Mouse (Mus musculus) hindbrain, embryonic 14.5 days (tissue): ENCODE measurements at regions not wholly inside any gene's neighbourhood (a gene's known extent, or its start where the extent isn't known, plus 50 kb on each side); places are given as distances from the start of the nearest gene placed in this dataset.

ENCODE experiments used
- ATAC-seq: fragments of 200-750 bp; cut with Nextera tagmentation; 2 replicates; pipeline ENCODE4 v1.8.0; 2017; ENCODE audit warnings: moderate number of reproducible peaks, mild to moderate bottlenecking, moderate TSS enrichment, moderate library complexity; ENCODE audit not compliant: low FRiP score
- DNase-seq: peaks from one replicate; pipeline ENCODE4 v3.0.0-alpha.2; 2015; ENCODE audit warnings: low spot score
- H3K27ac ChIP-seq: fragments of 300-500 bp; sonication (generic); 2 replicates; pipeline ENCODE4 v1.5.1; 2014; ENCODE audit warnings: mild to moderate bottlenecking, moderate library complexity
- H3K27me3 ChIP-seq: fragments of 300-500 bp; sonication (generic); 2 replicates; pipeline ENCODE4 v1.6.1; 2014; ENCODE audit warnings: mild to moderate bottlenecking, low read length, mixed read lengths; ENCODE audit not compliant: control insufficient read depth, insufficient read depth
- H3K36me3 ChIP-seq: fragments of 300-500 bp; sonication (generic); replicated peaks from 2 replicates; pipeline ENCODE4 v1.6.1; 2014; ENCODE audit not compliant: control insufficient read depth, insufficient read depth
- H3K4me1 ChIP-seq: fragments of 300-500 bp; sonication (generic); replicated peaks from 2 replicates; pipeline ENCODE4 v1.6.1; 2014; ENCODE audit warnings: antibody characterized with exemption, low read length, mixed read lengths; ENCODE audit not compliant: control insufficient read depth, insufficient read depth
- H3K4me2 ChIP-seq: fragments of 300-500 bp; sonication (generic); replicated peaks from 2 replicates; pipeline ENCODE4 v1.6.1; 2014; ENCODE audit warnings: mild to moderate bottlenecking, moderate library complexity
- H3K4me3 ChIP-seq: fragments of 300-500 bp; sonication (generic); replicated peaks from 2 replicates; pipeline ENCODE4 v1.5.1; 2014; ENCODE audit warnings: mild to moderate bottlenecking, low read length
- H3K9ac ChIP-seq: fragments of 300-500 bp; sonication (generic); 2 replicates; pipeline ENCODE4 v1.6.1; 2014
- H3K9me3 ChIP-seq: fragments of 300-500 bp; sonication (generic); 2 replicates; pipeline ENCODE4 v1.6.1; 2016; ENCODE audit warnings: low read length; ENCODE audit not compliant: control insufficient read depth
- WGBS: fragments of 180-500 bp; shearing (Covaris S2); extraction: QIAGEN DNeasy Blood & Tissue Kit; methylation state at CpG from one replicate; pipeline ENCODE4 v1.1.7; 2014; 5-methylcytosine and 5-hydroxymethylcytosine counted together

DNA sequence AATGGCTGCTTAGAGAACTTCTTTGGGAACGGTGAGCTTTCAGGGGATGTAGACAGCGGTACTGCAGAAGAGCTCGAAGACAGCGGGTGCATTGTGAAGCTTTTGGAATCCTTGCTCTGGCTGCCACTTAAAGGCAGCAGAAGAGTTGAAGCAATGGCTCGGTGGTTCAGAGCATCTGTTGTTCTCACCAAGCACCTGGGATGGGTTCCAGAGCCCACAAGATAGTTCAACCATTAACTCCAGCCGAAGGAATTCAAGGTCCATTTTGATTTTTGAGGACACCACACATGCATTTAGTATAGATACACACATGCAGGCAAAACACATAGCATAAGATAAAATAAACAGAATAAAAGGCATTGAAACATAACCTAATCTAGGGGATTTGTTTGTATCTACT lies 181.9 kb upstream of the Tet2 start:
- Histone ChIP-seq H3K27me3 (no peaks in the 10 kb centered on the region), H3K4me2 (no peak overlapping the region), H3K9me3 (no peaks in the 10 kb centered on the region), H3K4me1 (no peaks in the 10 kb centered on the region), H3K27ac (no peak overlapping the region), H3K9ac (no peak overlapping the region), H3K36me3 (no peaks in the 10 kb centered on the region), H3K4me3 (no peak overlapping the region)
- no peak for DNase-seq
- no peak for ATAC-seq
- WGBS = 93% methylated on average over 6 of the region's 6 CpGs

DNA sequence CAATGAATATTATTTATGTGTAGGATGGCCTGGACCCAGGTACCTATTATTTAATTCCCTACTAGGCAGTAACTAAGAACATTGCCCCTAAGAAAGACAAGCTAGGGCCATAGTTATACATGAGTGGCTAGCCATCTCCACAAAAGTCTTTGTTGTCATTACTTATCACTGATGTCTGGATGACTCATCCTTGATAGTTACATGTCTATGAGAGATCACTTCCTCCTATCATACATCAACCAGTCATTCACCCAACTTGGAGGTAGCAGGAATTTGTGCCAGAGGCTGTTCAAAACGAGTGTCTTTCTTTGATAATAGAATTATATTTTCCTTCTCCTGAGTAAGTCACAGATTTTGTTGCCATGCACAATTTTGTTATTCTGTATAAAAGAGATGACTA lies 190.7 kb upstream of the Tet2 start:
- Histone ChIP-seq H3K4me1 (no peaks in the 10 kb centered on the region), H3K27ac (no peak overlapping the region), H3K36me3 (no peaks in the 10 kb centered on the region), H3K9ac (no peak overlapping the region), H3K4me2 (no peak overlapping the region), H3K4me3 (no peak overlapping the region), H3K9me3 (no peaks in the 10 kb centered on the region), H3K27me3 (no peaks in the 10 kb centered on the region)
- ATAC-seq = no peak
- WGBS = 86% methylated on average over 1 of the region's 1 CpGs
- DNase-seq = no peak

DNA sequence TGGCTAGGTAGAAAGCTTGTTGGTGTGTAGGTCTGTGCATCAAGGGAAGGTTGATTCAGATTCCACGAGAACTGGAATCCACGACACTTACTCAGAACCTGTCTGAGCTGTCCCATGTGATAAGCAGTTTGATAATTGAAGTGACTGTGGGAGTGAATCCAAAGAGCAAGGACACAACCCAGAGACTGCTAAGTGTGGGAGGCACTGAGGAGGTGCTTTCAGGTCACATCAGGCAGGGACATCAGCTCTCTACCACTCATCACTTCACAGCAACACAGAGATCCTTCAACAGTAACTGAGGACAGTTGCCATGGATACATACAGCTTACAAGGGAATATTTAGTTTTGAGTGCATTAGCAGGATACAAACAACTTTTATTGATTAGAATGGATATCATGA lies 194.0 kb upstream of the Tet2 start:
- DNase-seq = no peak
- no peaks in the 10 kb centered on the region for H3K27me3 ChIP-seq
- WGBS = 92% methylated on average over 2 of the region's 2 CpGs
- H3K9ac ChIP-seq = no peak overlapping the region
- no peak overlapping the region for H3K4me3 ChIP-seq
- H3K4me1 ChIP-seq = no peaks in the 10 kb centered on the region
- ATAC-seq = no peak
- H3K36me3 ChIP-seq = no peaks in the 10 kb centered on the region
- H3K27ac ChIP-seq = no peak overlapping the region
- H3K9me3 ChIP-seq = no peaks in the 10 kb centered on the region
- H3K4me2 ChIP-seq = no peak overlapping the region

DNA sequence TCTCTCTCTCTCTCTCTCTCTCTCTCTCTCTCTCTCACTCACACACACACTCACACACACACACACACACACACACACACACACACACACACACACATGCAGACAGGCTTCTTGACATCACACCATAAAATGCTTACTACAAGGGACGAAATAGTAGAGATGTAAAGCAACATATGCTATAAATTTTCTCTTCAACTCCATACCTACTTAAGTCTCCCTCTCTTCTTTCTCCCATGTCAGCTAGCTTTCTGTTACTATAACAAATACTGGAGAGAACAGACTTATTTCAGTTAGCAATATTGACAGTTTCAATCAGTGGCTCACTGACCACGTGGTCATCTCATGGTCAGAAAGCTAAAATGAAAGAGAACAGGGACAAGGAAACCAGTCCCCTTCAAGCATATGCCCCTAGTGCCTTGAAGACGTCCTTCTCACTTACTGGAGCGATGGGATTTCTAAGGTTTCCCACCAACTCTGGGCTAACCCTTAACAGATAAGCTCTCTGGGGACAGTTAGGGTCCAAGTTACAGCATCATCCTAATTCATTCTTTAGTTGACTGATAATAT lies 199.7 kb upstream of the Tet2 start:
- ATAC-seq (no peak), DNase-seq (no peak)
- no peak overlapping the region for H3K9ac ChIP-seq
- no peaks in the 10 kb centered on the region for H3K4me1 ChIP-seq
- H3K4me3 ChIP-seq = no peak overlapping the region
- H3K9me3 ChIP-seq = no peaks in the 10 kb centered on the region
- no peaks in the 10 kb centered on the region for H3K36me3 ChIP-seq
- H3K27me3 ChIP-seq = no peaks in the 10 kb centered on the region
- no peak overlapping the region for H3K27ac ChIP-seq
- 83% methylated on average over 4 of the region's 4 CpGs for WGBS
- no peak overlapping the region for H3K4me2 ChIP-seq

- Histone ChIP-seq H3K4me3 (no peak overlapping the region), H3K4me2 (no peak overlapping the region), H3K27me3 (no peaks in the 10 kb centered on the region), H3K9me3 (no peaks in the 10 kb centered on the region), H3K4me1 (peaks cover 13% of the 10 kb centered on the region), H3K9ac (no peak overlapping the region), H3K27ac (no peak overlapping the region), H3K36me3 (no peaks in the 10 kb centered on the region)
- no peak for ATAC-seq
- WGBS = 95% methylated on average over 10 of the region's 10 CpGs
- no peak for DNase-seq
These were observed 204.1 kb upstream of the Tet2 start for GRCm38 (mm10) chr3:133748756-133749737.

- ATAC-seq = no peak
- H3K4me3 ChIP-seq = no peak overlapping the region
- no peak for DNase-seq
- H3K4me2 ChIP-seq = no peak overlapping the region
- H3K36me3 ChIP-seq = no peaks in the 10 kb centered on the region
- no peak overlapping the region for H3K9ac ChIP-seq
- 83% methylated on average over 8 of the region's 8 CpGs for WGBS
- H3K9me3 ChIP-seq = no peaks in the 10 kb centered on the region
- peaks cover 23% of the 10 kb centered on the region for H3K4me1 ChIP-seq
- H3K27ac ChIP-seq = no peak overlapping the region
- no peaks in the 10 kb centered on the region for H3K27me3 ChIP-seq
These were observed 205.1 kb upstream of the Tet2 start for GRCm38 (mm10) chr3:133750061-133750460.

DNA sequence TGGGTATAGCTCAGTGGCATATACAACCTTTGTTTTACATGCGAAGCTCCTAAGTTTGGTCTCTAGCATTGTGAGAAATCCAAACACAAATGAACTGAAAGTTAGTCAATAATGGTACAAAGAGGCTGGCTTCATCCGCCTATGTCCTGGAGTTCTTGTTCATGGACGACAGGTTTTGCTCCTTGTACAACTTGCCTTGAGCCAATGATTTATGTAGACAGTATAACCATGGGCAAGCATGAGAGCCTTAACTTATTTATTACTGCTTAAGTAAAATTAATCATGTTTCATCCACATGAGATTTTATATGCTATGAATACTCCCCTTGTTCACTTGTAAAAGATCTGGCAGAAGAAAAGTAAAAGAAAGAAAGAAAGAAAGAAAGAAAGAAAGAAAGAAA lies 205.7 kb upstream of the Tet2 start:
- no peak for ATAC-seq
- WGBS = 83% methylated on average over 3 of the region's 3 CpGs
- Histone ChIP-seq H3K27ac (no peak overlapping the region), H3K27me3 (no peaks in the 10 kb centered on the region), H3K36me3 (no peaks in the 10 kb centered on the region), H3K4me1 (peaks cover 24% of the 10 kb centered on the region), H3K9me3 (no peaks in the 10 kb centered on the region), H3K4me2 (no peak overlapping the region), H3K9ac (no peak overlapping the region), H3K4me3 (no peak overlapping the region)
- DNase-seq = no peak

DNA sequence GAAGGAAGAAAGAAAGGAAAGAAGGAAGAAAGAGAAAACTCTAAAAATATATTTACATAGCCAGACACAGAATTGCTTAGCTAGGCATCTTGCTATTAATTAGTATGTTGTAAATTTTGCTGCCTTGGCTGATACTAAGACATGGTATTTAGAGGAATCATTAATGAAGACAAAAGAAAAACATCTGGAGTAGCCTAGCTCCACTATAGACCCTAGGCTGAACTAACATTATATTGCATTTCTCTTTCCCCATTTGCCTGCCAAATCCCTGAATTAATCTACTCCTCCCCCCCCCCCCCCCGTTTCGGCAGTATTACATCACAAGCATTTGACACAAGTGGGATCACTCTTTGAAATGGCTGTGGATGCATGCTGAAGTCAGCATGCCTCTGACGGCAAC lies 206.1 kb upstream of the Tet2 start:
- no peak for ATAC-seq
- Histone ChIP-seq H3K36me3 (no peaks in the 10 kb centered on the region), H3K4me3 (no peak overlapping the region), H3K27me3 (no peaks in the 10 kb centered on the region; the same call in 1 of the 2 replicates), H3K9ac (no peak overlapping the region), H3K4me2 (no peak overlapping the region), H3K9me3 (no peaks in the 10 kb centered on the region), H3K27ac (no peak overlapping the region), H3K4me1 (peaks cover 24% of the 10 kb centered on the region)
- DNase-seq = no peak
- 55% methylated on average over 3 of the region's 3 CpGs for WGBS

GRCm38 (mm10) chr3:133751565-133751964 lies 206.6 kb upstream of the Tet2 start:
- H3K27me3 ChIP-seq = no peaks in the 10 kb centered on the region; the same call in 1 of the 2 replicates
- ATAC-seq (no peak), DNase-seq (no peak)
- H3K4me3 ChIP-seq = no peak overlapping the region
- peaks cover 24% of the 10 kb centered on the region for H3K4me1 ChIP-seq
- H3K36me3 ChIP-seq = no peaks in the 10 kb centered on the region
- no peaks in the 10 kb centered on the region for H3K9me3 ChIP-seq
- no peak overlapping the region for H3K27ac ChIP-seq
- no peak overlapping the region for H3K4me2 ChIP-seq
- WGBS = 69% methylated on average over 4 of the region's 4 CpGs
- no peak overlapping the region for H3K9ac ChIP-seq
